In genomic region chr7:45826631-45827030, GRCm38 (mm10) we compare ENCODE assay signal across 18 mouse cellular contexts. TPM values are rescaled to one million over a fixed set of nuclear protein-coding genes. Genes with fewer than 3 reads are reported as not detected.
"Had no signal": no experiment of that assay in that cellular context is flagged by ENCODE, and none has a peak within 500 bp of the region (broad histone marks: within the 10 kb centered on the region; RNA-seq: fewer than 3 reads in every experiment).

No protein-coding gene starts in this region.

- H3K27ac ChIP-seq: lung, embryonic 15.5 days; macrophage; midbrain, embryonic 13.5 days; midbrain, embryonic 15.5 days; neural tube, embryonic 12.5 days; stomach, embryonic 15.5 days; stomach, postnatal 0 days had no signal

- H3K9ac ChIP-seq: lung, embryonic 15.5 days; midbrain, embryonic 13.5 days; midbrain, embryonic 15.5 days; neural tube, embryonic 12.5 days; stomach, embryonic 15.5 days had no signal

- H3K4me2 ChIP-seq: lung, embryonic 15.5 days; midbrain, embryonic 11.5 days; midbrain, embryonic 13.5 days; midbrain, embryonic 15.5 days; neural tube, embryonic 12.5 days; stomach, embryonic 15.5 days had no signal

- DNase-seq: lung, adult 2 months; lung, postnatal 14 days; lung, postnatal 36 days; right cerebral cortex, postnatal 14 days; thymus, adult 2 months; thymus, postnatal 25 days; thymus, postnatal 4 days had no signal

- ATAC-seq: lung, postnatal 0 days; midbrain, embryonic 13.5 days; midbrain, embryonic 15.5 days had no signal

- H3K4me3 ChIP-seq: lung, embryonic 15.5 days; megakaryocyte, embryonic 14.5 days; midbrain, embryonic 13.5 days; midbrain, embryonic 15.5 days; neural tube, embryonic 12.5 days; stomach, embryonic 15.5 days had no signal

- H3K9me3 ChIP-seq: lung, embryonic 15.5 days; megakaryocyte, embryonic 14.5 days; midbrain, embryonic 13.5 days; midbrain, embryonic 15.5 days; neural tube, embryonic 12.5 days; stomach, embryonic 15.5 days had no signal

RNA-seq across cellular contexts. Expression of gene Kcnj14, which starts 2.0 kb away (rescaled TPM):
- polyA plus RNA-seq: macrophage; spleen, adult 2 months had no signal
